Mouse (Mus musculus) myocyte (in vitro differentiated cells): ENCODE data around the gene Mvb12b.

Experiments used
- MYOG ChIP-seq, 3 experiments: IDR thresholded peaks; one replicate each; pipeline ENCODE4 v1.6.1; 2011; ENCODE audit warnings: control low read depth in 2 of 3, low read depth in 2 of 3, mild to moderate bottlenecking in 2 of 3; ENCODE audit not compliant: insufficient read length in 2 of 3, control insufficient read depth in 1 of 3, insufficient read depth in 1 of 3
- USF1 ChIP-seq: IDR thresholded peaks from one replicate; pipeline ENCODE4 v1.6.1; 2011; ENCODE audit warnings: low read depth, mild to moderate bottlenecking, control low read depth, moderate library complexity

- TF ChIP-seq MYOG (IDR thresholded peaks at IDR 0.05; ENCODE audit: control insufficient read depth in 1 of 3, insufficient read depth in 1 of 3, insufficient read length in 2 of 3, low read depth in 2 of 3) (no peak), USF1 (no peak)
These were observed 160.5 kb downstream of the Mvb12b start for GRCm38 (mm10) chr2:33727199-33727598.
